Mouse (Mus musculus): Measurements from ENCODE around the gene Rbfox1.

GRCm38 (mm10) chr16:6791218-6791617, 906.1 kb downstream of the Rbfox1 start:
- no peak for TF ChIP-seq CTCF (IDR thresholded peaks at IDR 0.05; ENCODE audit: low read depth, low read length)
- no peak for TF ChIP-seq EP300 (IDR thresholded peaks at IDR 0.05; ENCODE audit: insufficient read depth, low read depth, low read length)
